Mouse (Mus musculus): ENCODE data around the gene Pfn4.
A peak's percentile ranks its signal among the peaks of the same experiment; 100 is the strongest.
"Not testable (repeated sequence)": the region's sequence is repeated elsewhere in the genome, so short reads cannot be mapped to it uniquely, and the experiment has no call there.

Gene Pfn4

DNA sequence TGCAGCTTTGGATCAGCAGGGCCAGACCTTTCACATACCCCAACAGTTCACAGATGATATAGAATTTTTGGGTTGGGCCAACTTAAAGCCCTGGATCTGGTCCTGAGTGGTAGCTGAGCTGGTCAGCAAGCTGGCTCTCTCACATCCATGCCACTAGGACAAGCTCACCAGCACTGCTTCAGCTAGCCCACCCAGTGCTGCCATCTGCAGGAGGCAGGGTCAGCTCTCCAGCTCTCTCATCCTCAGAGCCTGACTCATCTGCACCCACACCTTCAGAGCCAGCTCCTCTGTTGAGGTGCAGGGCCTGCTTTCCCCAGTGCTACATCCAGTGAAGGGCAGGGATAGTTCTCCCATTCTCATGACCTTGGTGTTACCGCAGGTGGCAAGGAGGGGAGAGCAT, 24.9 kb downstream of the Pfn4 start:
- DNase-seq, result no peak

DNA sequence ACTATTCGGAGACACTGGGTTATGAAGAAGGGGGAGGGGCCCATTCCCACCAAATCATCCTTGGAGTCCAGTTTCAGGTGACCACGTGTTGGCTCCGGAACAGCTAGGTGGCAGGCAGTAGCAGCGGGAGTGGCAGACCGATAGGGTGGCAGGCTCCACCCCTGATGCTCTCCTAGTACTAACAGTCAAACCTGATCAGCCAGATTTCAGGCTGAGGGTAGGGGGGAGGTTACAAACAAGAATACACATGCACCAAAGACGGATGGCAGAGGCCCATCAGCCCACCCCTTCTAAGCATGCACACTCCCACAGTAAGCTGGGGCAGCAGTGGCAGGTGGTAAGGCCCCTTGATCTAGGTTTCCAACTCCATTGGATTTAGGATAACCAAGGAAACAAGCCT, 28.6 kb downstream of the Pfn4 start:
- not testable (repeated sequence) for DNase-seq

DNA sequence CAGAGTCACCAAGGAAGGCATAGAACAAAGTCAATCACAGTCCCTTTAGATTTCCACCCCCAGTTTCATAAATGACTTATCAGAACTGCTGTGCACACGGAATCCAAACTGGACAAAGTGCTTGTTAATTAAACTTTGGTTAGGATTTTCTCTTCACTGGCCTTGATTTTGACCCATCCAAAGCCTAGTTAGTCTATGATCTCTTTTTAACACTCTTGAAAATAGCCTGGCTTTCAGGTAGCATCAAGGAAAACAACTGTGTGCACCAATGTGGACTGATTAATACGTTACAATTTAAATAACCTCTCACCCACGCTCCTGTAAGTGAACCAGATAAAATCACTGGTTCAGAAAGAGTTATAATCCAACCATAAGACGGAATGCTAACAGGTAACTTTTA, 42.2 kb downstream of the Pfn4 start:
- no peak for DNase-seq

DNA sequence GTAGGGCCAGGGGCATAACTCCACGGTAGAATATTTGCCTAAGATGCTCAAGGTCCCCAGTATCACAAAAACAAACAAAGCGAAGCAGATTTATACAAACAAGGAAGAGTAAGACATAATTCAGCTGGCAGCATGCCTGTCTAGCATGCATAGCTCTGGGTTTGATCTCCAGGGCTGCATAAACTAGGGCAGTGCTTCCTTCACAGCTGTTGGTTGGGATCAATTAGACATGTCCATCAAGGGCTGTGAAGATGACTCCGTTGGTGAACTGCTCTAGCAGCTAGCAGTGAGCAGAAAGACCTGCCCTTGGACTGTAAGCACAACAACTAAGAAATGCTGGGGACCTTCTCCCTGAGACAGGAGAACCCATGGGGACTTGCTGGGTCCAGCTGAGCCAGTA, 42.9 kb downstream of the Pfn4 start:
- no peak for DNase-seq

DNA sequence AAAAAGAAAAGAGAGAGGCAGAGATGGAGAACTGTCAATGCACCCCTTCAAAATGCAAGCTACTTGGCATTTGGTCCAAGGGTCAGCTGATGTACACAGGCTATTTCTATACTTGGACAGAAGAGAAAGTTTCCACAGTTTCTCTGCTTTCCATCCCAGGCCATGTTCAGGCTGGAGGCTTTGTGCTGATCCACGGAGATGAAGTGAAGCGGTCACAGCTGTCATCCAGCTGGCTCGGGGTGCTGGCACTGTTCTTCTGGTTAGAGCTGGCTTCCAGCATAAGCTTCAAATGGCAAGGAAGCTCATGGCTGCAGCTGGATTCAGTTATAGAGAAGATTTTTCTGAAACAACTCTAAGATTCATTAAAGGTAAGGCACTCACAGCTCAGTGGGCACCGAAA, 44.8 kb downstream of the Pfn4 start:
- no peak for DNase-seq

DNA sequence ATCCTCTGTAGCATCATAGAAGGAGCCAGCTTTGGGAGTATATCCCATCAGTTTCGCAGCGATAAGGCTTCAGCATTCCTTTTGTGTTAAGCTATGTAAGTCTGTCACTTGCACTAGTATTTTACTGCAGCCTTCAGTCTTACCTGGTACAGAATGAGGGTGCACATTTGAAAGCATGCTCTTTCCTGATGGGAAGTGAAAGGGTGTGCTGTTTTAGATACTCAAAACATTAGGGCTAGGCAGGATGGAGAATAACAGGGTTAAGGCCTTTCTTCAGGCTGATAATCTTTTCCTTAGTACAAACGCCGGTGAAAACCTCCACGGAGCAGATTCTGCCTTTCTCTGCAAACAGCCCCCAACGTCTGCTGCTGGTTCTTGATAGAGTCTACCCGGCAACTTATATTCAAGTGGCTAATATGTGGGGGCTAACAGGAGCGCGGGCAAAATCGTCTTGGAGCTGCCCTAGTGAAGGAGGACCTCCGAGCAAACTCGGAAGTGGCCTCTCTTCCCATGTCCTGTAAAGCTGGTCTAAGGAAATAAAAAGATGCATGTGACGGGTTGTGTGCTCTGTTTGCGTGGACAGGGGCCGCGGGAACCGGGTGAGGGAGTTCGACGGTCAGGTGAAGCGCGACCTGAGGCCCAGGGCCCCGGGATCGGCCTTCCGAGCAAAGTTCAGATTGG, 48.0 kb downstream of the Pfn4 start:
- no peak for DNase-seq

DNA sequence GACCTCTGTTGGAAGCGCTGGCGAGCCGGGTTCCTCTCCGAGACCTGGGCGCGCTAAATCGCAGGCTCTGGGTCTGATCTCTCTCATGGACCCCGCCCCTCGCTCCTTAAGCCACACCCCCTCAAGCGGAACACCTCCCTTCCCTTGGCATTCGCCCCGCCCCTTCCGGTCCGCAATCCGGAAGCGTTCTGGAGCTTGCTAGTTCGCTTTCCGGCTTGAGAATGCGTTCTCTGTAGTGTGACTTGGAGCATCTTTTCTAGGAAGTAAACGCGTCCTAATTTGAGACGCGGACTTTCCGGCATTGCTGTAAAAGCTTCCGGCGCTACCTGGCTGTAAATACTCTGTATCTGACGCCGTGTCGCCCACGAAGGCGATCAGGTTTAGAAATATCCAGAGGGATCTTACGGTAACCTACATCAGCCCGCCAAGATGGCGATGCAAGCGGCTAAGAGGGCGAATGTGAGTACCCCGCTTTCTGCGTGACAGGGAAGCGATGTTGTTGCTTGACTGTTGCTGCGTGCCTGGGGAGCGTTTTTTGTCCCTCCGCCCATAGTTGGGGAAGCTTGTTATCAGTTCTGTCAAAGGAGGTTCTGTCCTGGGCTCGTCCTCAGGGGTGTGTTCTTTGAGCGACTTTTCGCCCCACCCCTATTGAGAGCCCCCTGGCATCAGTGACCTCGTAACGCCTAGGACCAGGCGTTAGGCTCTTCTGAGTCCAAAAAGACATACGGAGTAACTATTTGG, 48.7 kb downstream of the Pfn4 start, which contains the start of gene Sf3b6:
Gene Sf3b6, plus strand, starts transcription at position 184 of the 741 bp plus-strand sequence.
- DNase-seq, result peak; percentile 96

DNA sequence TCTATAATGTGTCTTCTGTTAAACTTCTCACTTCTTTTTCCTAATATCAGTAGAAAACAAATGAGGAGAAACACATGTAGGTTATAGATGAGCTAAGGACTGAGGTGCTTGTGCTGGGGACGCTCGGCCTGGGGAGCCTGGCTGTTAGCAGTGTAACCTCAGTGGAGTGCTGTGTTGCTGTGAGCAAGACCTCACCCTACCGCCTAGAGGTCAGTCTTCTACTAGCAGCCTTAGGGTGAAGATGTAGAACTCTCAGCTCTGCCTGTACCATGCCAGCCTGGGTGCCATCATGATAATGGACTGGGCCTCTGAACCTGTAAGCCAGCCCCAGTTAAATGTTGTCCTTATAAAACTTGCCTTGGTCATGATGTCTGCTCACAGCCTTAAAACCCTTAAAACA, 58.4 kb downstream of the Pfn4 start:
- DNase-seq, result no peak
